Mouse (Mus musculus): ENCODE data around the gene Usp48. TPM values are rescaled to one million over a fixed set of nuclear protein-coding genes. Genes with fewer than 3 reads are reported as not detected.

The Usp48 gene
- polyA plus RNA-seq, 1 experiment from 2014 or later, result 74.2 TPM

DNA sequence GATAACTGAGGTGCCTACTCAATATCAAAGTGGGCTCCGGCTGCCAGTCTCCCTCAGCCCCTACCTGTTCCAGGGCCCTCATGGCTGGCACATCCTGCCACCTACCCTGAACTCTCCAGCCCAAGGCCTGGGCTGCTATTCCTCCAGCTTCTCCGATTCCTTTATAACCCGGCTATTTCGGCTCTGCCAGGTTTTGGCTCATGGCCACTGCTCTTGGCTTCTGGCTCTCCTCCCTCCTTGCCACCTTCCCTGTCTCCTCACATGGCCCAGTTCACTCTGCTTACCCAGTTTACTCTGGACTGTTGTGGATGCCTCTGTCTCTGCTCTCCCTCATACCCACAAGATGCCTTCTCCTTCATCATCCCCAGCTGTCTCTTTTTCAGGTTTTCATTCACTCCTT is 2.6 kb upstream of the Usp48 start:
- Histone ChIP-seq H3K27ac (ENCODE audit: low read depth) (no peak overlapping the region), H3K4me2 (no peak overlapping the region), H3K4me3 (ENCODE audit: low read depth, low read length) (no peak overlapping the region), H3K9me3 (ENCODE audit: low read depth, low read length) (no peaks in the 10 kb centered on the region), H3K4me1 (ENCODE audit: insufficient read depth) (peaks cover 10% of the 10 kb centered on the region), H3K36me3 (ENCODE audit: insufficient read depth) (no peaks in the 10 kb centered on the region), H3K27me3 (ENCODE audit: insufficient read depth, low read length) (no peaks in the 10 kb centered on the region), H3K9ac (no peak overlapping the region)
- TF ChIP-seq CTCF (IDR thresholded peaks at IDR 0.05; ENCODE audit: low read depth), result no peak
- 81% methylated on average over 4 of the region's 4 CpGs for WGBS
- no peak for DNase-seq
- no peak for ATAC-seq (ENCODE audit: insufficient read depth)

- 0 out of 2 replicates have a peak, but pooled peaks cover 2% of the 10 kb centered on the region for H3K36me3 ChIP-seq (ENCODE audit: insufficient read depth)
- no peaks in the 10 kb centered on the region for H3K9me3 ChIP-seq (ENCODE audit: low read depth, low read length)
- DNase-seq (peak; percentile 53), ATAC-seq (ENCODE audit: insufficient read depth) (peak; percentile 29; the same call in 1 of the 2 replicates)
- peak overlapping the region; percentile 82 for H3K4me2 ChIP-seq
- peak overlapping the region; percentile 88 for H3K9ac ChIP-seq
- WGBS, result 1% methylated on average over 40 of the region's 40 CpGs
- H3K4me1 ChIP-seq (ENCODE audit: insufficient read depth), result peaks cover 10% of the 10 kb centered on the region
- peak overlapping the region; percentile 93 for H3K4me3 ChIP-seq (ENCODE audit: low read depth, low read length)
- H3K27ac ChIP-seq (ENCODE audit: low read depth), result peak overlapping the region; percentile 100
- H3K27me3 ChIP-seq (ENCODE audit: insufficient read depth, low read length), result no peaks in the 10 kb centered on the region
- no peak for TF ChIP-seq CTCF (IDR thresholded peaks at IDR 0.05; ENCODE audit: low read depth)
Observed at GRCm38 (mm10) chr4:137594496-137595270, 1.1 kb downstream of the Usp48 start.

DNA sequence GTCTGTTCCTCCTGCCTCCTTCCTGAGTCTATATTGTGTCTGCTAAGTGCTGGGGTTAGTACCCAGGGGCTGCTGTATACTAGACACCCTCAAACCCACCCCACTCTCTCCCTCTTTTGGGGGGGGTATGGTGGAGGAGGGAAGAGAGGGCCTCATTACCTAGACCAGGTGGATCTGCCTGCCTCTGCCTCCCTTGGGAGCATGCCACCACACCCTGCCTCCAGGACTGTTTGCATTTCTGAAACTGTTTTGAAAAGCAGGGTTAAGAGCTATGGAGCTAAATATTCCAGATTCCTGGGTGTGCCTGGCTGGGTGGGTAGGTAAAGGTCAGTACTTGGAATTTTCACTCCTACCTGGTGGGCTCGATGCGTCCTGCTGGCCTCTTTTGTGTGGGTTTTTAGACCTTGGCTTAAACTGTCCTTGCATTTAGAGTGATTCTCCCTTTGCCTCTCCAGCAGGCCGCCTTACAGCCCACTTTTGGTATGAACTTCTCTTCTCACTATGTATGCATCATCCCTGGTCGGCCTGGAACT is 3.6 kb downstream of the Usp48 start:
- H3K36me3 ChIP-seq (ENCODE audit: insufficient read depth), result 0 out of 2 replicates have a peak, but pooled peaks cover 2% of the 10 kb centered on the region
- no peak overlapping the region for H3K9ac ChIP-seq
- WGBS, result 87% methylated on average over 4 of the region's 4 CpGs
- peaks cover 10% of the 10 kb centered on the region for H3K4me1 ChIP-seq (ENCODE audit: insufficient read depth)
- no peak overlapping the region for H3K4me2 ChIP-seq
- H3K4me3 ChIP-seq (ENCODE audit: low read depth, low read length), result no peak overlapping the region
- H3K9me3 ChIP-seq (ENCODE audit: low read depth, low read length), result no peaks in the 10 kb centered on the region
- DNase-seq (no peak), ATAC-seq (ENCODE audit: insufficient read depth) (no peak)
- H3K27ac ChIP-seq (ENCODE audit: low read depth), result no peak overlapping the region
- no peak for TF ChIP-seq CTCF (IDR thresholded peaks at IDR 0.05; ENCODE audit: low read depth)
- H3K27me3 ChIP-seq (ENCODE audit: insufficient read depth, low read length), result no peaks in the 10 kb centered on the region

DNA sequence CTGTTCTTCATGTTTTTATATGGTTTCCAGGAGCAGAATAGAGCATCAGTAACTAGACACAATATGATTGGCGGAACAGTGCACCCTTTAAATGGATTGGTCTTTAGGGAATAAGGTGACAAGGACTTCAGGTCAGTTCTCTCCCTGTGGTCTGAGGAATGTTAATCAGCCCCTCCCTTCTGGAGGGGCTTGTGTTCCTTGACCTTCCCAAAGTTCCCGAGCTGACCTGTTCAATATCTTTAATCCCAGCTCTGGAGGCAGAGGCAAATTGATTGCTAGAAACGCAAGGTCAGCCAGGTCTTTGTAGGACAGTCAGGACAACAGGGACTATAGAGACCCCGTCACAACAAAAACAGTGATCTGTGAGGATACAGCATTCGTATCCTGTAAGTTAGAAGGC is 5.0 kb downstream of the Usp48 start:
- no peak for ATAC-seq (ENCODE audit: insufficient read depth)
- H3K4me3 ChIP-seq (ENCODE audit: low read depth, low read length), result no peak overlapping the region
- 0 out of 2 replicates have a peak, but pooled peaks cover 2% of the 10 kb centered on the region for H3K36me3 ChIP-seq (ENCODE audit: insufficient read depth)
- H3K27me3 ChIP-seq (ENCODE audit: insufficient read depth, low read length), result no peaks in the 10 kb centered on the region
- no peak overlapping the region for H3K4me2 ChIP-seq
- no peak for TF ChIP-seq CTCF (IDR thresholded peaks at IDR 0.05; ENCODE audit: low read depth)
- H3K27ac ChIP-seq (ENCODE audit: low read depth), result no peak overlapping the region
- WGBS, result 81% methylated on average over 5 of the region's 5 CpGs
- H3K4me1 ChIP-seq (ENCODE audit: insufficient read depth), result peaks cover 10% of the 10 kb centered on the region
- no peak overlapping the region for H3K9ac ChIP-seq
- no peak for DNase-seq
- no peaks in the 10 kb centered on the region for H3K9me3 ChIP-seq (ENCODE audit: low read depth, low read length)

GRCm38 (mm10) chr4:137603449-137604171 is 10.1 kb downstream of the Usp48 start:
- no peak for ATAC-seq (ENCODE audit: insufficient read depth)
- no peak for TF ChIP-seq CTCF (IDR thresholded peaks at IDR 0.05; ENCODE audit: low read depth)
- DNase-seq, result no peak
- no peak overlapping the region for H3K4me2 ChIP-seq
- H3K4me3 ChIP-seq (ENCODE audit: low read depth, low read length), result no peak overlapping the region
- H3K9me3 ChIP-seq (ENCODE audit: low read depth, low read length), result no peaks in the 10 kb centered on the region
- H3K27ac ChIP-seq (ENCODE audit: low read depth), result no peak overlapping the region
- 73% methylated on average over 11 of the region's 11 CpGs for WGBS
- H3K4me1 ChIP-seq (ENCODE audit: insufficient read depth), result no peaks in the 10 kb centered on the region
- no peak overlapping the region for H3K9ac ChIP-seq
- peaks cover 39% of the 10 kb centered on the region for H3K36me3 ChIP-seq (ENCODE audit: insufficient read depth)
- H3K27me3 ChIP-seq (ENCODE audit: insufficient read depth, low read length), result no peaks in the 10 kb centered on the region

DNA sequence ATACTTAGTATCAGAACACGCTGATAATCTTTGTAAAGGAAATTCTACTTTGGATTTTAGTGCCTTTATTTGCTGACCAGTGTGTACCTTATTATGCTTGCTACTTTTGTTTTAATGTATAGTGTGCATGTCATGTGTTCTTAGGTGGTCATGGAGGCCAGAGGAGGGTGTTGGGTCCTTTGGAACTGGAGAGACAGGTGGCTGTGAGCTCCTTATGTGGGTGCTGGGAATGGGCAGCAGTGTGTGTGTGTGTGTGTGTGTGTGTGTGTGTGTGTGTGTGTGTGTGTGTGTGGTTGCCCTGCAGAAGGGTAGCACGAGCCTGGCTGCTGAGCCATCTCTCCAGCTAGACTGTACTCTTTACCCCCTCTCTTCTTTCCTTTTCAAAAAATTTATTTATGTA is 13.5 kb downstream of the Usp48 start:
- Histone ChIP-seq H3K36me3 (ENCODE audit: insufficient read depth) (peaks cover 71% of the 10 kb centered on the region), H3K9ac (no peak overlapping the region), H3K27me3 (ENCODE audit: insufficient read depth, low read length) (no peaks in the 10 kb centered on the region), H3K27ac (ENCODE audit: low read depth) (no peak overlapping the region), H3K4me3 (ENCODE audit: low read depth, low read length) (no peak overlapping the region), H3K9me3 (ENCODE audit: low read depth, low read length) (no peaks in the 10 kb centered on the region), H3K4me2 (no peak overlapping the region), H3K4me1 (ENCODE audit: insufficient read depth) (no peaks in the 10 kb centered on the region)
- ATAC-seq (ENCODE audit: insufficient read depth) (no peak), DNase-seq (no peak)
- WGBS, result 93% methylated on average over 2 of the region's 2 CpGs
- TF ChIP-seq CTCF (IDR thresholded peaks at IDR 0.05; ENCODE audit: low read depth), result no peak

- H3K36me3 ChIP-seq (ENCODE audit: insufficient read depth), result peaks cover 93% of the 10 kb centered on the region
- DNase-seq (peak; percentile 54), ATAC-seq (ENCODE audit: insufficient read depth) (no peak; the same call in 1 of the 2 replicates)
- H3K4me1 ChIP-seq (ENCODE audit: insufficient read depth), result no peaks in the 10 kb centered on the region
- H3K27ac ChIP-seq (ENCODE audit: low read depth), result no peak overlapping the region
- H3K9me3 ChIP-seq (ENCODE audit: low read depth, low read length), result no peaks in the 10 kb centered on the region
- H3K27me3 ChIP-seq (ENCODE audit: insufficient read depth, low read length), result no peaks in the 10 kb centered on the region
- 37% methylated on average over 7 of the region's 7 CpGs for WGBS
- H3K4me2 ChIP-seq, result no peak overlapping the region
- H3K4me3 ChIP-seq (ENCODE audit: low read depth, low read length), result no peak overlapping the region
- H3K9ac ChIP-seq, result no peak overlapping the region
- no peak for TF ChIP-seq CTCF (IDR thresholded peaks at IDR 0.05; ENCODE audit: low read depth)
Observed at GRCm38 (mm10) chr4:137609281-137609680, 15.7 kb downstream of the Usp48 start.

All from lung, embryonic 14.5 days (tissue).